Mouse (Mus musculus) embryonic facial prominence, embryonic 15.5 days (tissue): ENCODE measurements at regions not wholly inside any gene's neighbourhood (a gene's known extent, or its start where the extent isn't known, plus 50 kb on each side); places are given as distances from the start of the nearest gene placed in this dataset.

Source experiments
- ATAC-seq: fragments of 200-750 bp; cut with Nextera tagmentation; 2 replicates; pipeline ENCODE4 v1.8.0; 2017; ENCODE audit warnings: low read depth, moderate TSS enrichment; ENCODE audit not compliant: insufficient number of reproducible peaks, low FRiP score, low TSS enrichment
- H3K27ac ChIP-seq: fragments of 300-500 bp; sonication (generic); replicated peaks from 2 replicates; pipeline ENCODE4 v1.5.1; 2015; ENCODE audit warnings: mild to moderate bottlenecking, inconsistent platforms
- H3K27me3 ChIP-seq: fragments of 300-500 bp; sonication (generic); 2 replicates; pipeline ENCODE4 v1.6.1; 2015; ENCODE audit warnings: inconsistent platforms
- H3K36me3 ChIP-seq: fragments of 300-500 bp; sonication (generic); 2 replicates; pipeline ENCODE4 v1.6.1; 2015; ENCODE audit warnings: mild to moderate bottlenecking, inconsistent platforms
- H3K4me1 ChIP-seq: fragments of 300-500 bp; sonication (generic); 2 replicates; pipeline ENCODE4 v1.6.1; 2015; ENCODE audit warnings: inconsistent platforms
- H3K4me2 ChIP-seq: fragments of 300-500 bp; sonication (generic); replicated peaks from 2 replicates; pipeline ENCODE4 v1.6.1; 2015; ENCODE audit warnings: mild to moderate bottlenecking, inconsistent platforms
- H3K4me3 ChIP-seq: fragments of 300-500 bp; sonication (generic); replicated peaks from 2 replicates; pipeline ENCODE4 v1.5.1; 2015; ENCODE audit warnings: mild to moderate bottlenecking, inconsistent platforms
- H3K9ac ChIP-seq: fragments of 300-500 bp; sonication (generic); 2 replicates; pipeline ENCODE4 v1.6.1; 2015; ENCODE audit warnings: inconsistent platforms
- H3K9me3 ChIP-seq: fragments of 300-500 bp; sonication (generic); replicated peaks from 2 replicates; pipeline ENCODE4 v1.6.1; 2016; ENCODE audit warnings: inconsistent platforms
- WGBS: fragments of 180-500 bp; shearing (Covaris S2); methylation state at CpG from one replicate; pipeline ENCODE4 v1.1.7; 2015; 5-methylcytosine and 5-hydroxymethylcytosine counted together

- Histone ChIP-seq H3K36me3 (no peaks in the 10 kb centered on the region), H3K27ac (no peak overlapping the region), H3K4me3 (no peak overlapping the region), H3K9me3 (no peaks in the 10 kb centered on the region), H3K4me1 (no peaks in the 10 kb centered on the region), H3K9ac (no peak overlapping the region), H3K4me2 (no peak overlapping the region), H3K27me3 (no peaks in the 10 kb centered on the region)
- no peak for ATAC-seq
- 82% methylated on average over 1 of the region's 1 CpGs for WGBS
Observed at GRCm38 (mm10) chrX:17714534-17714933, 142.4 kb upstream of the Fundc1 start.

- no peak overlapping the region for H3K27ac ChIP-seq
- no peak overlapping the region for H3K4me2 ChIP-seq
- 87% methylated on average over 2 of the region's 2 CpGs for WGBS
- H3K9me3 ChIP-seq, result no peaks in the 10 kb centered on the region
- no peaks in the 10 kb centered on the region for H3K36me3 ChIP-seq
- no peak for ATAC-seq
- no peak overlapping the region for H3K9ac ChIP-seq
- H3K4me1 ChIP-seq, result no peaks in the 10 kb centered on the region
- no peak overlapping the region for H3K4me3 ChIP-seq
- H3K27me3 ChIP-seq, result no peaks in the 10 kb centered on the region
Observed at GRCm38 (mm10) chrX:17712919-17713318, 140.8 kb upstream of the Fundc1 start.

- ATAC-seq, result no peak
- no peak overlapping the region for H3K27ac ChIP-seq
- no peak overlapping the region for H3K9ac ChIP-seq
Observed at GRCm38 (mm10) chrX:17712475-17712874, 140.3 kb upstream of the Fundc1 start.

More at GRCm38 (mm10) chrX:17712475-17712874, 140.3 kb upstream of the Fundc1 start:
- H3K4me1 ChIP-seq, result no peaks in the 10 kb centered on the region
- no peak overlapping the region for H3K4me3 ChIP-seq
- H3K27me3 ChIP-seq, result no peaks in the 10 kb centered on the region
- no peaks in the 10 kb centered on the region for H3K9me3 ChIP-seq
- no peaks in the 10 kb centered on the region for H3K36me3 ChIP-seq
- H3K4me2 ChIP-seq, result no peak overlapping the region
